Mouse (Mus musculus) thymus, adult 2 months (tissue): ENCODE data around the gene Hsd11b1. TPM values are rescaled to one million over a fixed set of nuclear protein-coding genes. Genes with fewer than 3 reads are reported as not detected.

Source experiments
- DNase-seq: peaks from one replicate; pipeline ENCODE4 v3.0.0; 2021
- H3K27ac ChIP-seq: fragments of 200-500 bp; 2 replicates; pipeline ENCODE4 v1.5.1; 2012; ENCODE audit warnings: low read length, control low read depth; ENCODE audit not compliant: control insufficient read depth, insufficient read depth
- H3K27me3 ChIP-seq: fragments of 200-500 bp; 2 replicates; pipeline ENCODE4 v1.6.1; 2012; ENCODE audit warnings: mild to moderate bottlenecking, low read length, moderate library complexity, mixed read lengths; ENCODE audit not compliant: control insufficient read depth, insufficient read depth
- H3K36me3 ChIP-seq: fragments of 200-500 bp; 2 replicates; pipeline ENCODE4 v1.6.1; 2012; ENCODE audit warnings: mild to moderate bottlenecking, low read length, moderate library complexity; ENCODE audit not compliant: control insufficient read depth, insufficient read depth
- H3K4me1 ChIP-seq: fragments of 200-500 bp; replicated peaks from 2 replicates; pipeline ENCODE4 v1.6.1; 2012; ENCODE audit warnings: low read length; ENCODE audit not compliant: control insufficient read depth, insufficient read depth
- H3K4me3 ChIP-seq: fragments of 200-500 bp; 2 replicates; pipeline ENCODE4 v1.5.1; 2012; ENCODE audit warnings: mild to moderate bottlenecking, low read length, control low read depth, moderate library complexity; ENCODE audit not compliant: control insufficient read depth, insufficient read depth
- CTCF ChIP-seq: fragments of 200-500 bp; IDR thresholded peaks from 2 replicates; pipeline ENCODE4 v1.5.1; 2012; ENCODE audit warnings: mild to moderate bottlenecking, control low read depth, low read length, moderate library complexity, borderline replicate concordance; ENCODE audit not compliant: control insufficient read depth, poor library complexity, insufficient read depth; ENCODE audit errors: extremely low read depth
- POLR2A ChIP-seq: fragments of 200-500 bp; IDR thresholded peaks from 2 replicates; pipeline ENCODE4 v1.6.1; 2012; ENCODE audit warnings: mild to moderate bottlenecking, low read length, control low read depth, moderate library complexity; ENCODE audit not compliant: control insufficient read depth, poor library complexity, insufficient read depth; ENCODE audit errors: extremely low read depth
- WGBS: fragments of 180-500 bp; shearing (Covaris S2); methylation state at CpG from one replicate; pipeline ENCODE4 v1.1.7; 2018; 5-methylcytosine and 5-hydroxymethylcytosine counted together
- polyA plus RNA-seq: library from polyadenylated mRNA; depleted of rRNA; stranded (reverse); fragments of >200 nt; gene quantifications from 2 replicates; pipeline ENCODE4 v1.2.3, GENCODE M21; 2012

Gene Hsd11b1
- polyA plus RNA-seq, 1 experiment: 59.6 TPM

GRCm38 (mm10) chr1:193302093-193302405 lies 38.2 kb upstream of the Hsd11b1 start:
- DNase-seq: no peak
- Histone ChIP-seq H3K27me3 (no peaks in the 10 kb centered on the region), H3K27ac (no peak overlapping the region), H3K4me3 (no peak overlapping the region), H3K4me1 (peaks cover 12% of the 10 kb centered on the region), H3K36me3 (no peaks in the 10 kb centered on the region)
- no peak for TF ChIP-seq POLR2A
- TF ChIP-seq CTCF: no peak
- 85% methylated on average over 8 of the region's 8 CpGs for WGBS

GRCm38 (mm10) chr1:193301216-193302092 lies 37.6 kb upstream of the Hsd11b1 start:
- no peak for DNase-seq
- H3K36me3 ChIP-seq: no peaks in the 10 kb centered on the region
- H3K27me3 ChIP-seq: no peaks in the 10 kb centered on the region
- H3K27ac ChIP-seq: no peak overlapping the region
- 92% methylated on average over 6 of the region's 6 CpGs for WGBS
- H3K4me3 ChIP-seq: no peak overlapping the region
- TF ChIP-seq CTCF (no peak), POLR2A (no peak)
- peaks cover 12% of the 10 kb centered on the region for H3K4me1 ChIP-seq

DNA sequence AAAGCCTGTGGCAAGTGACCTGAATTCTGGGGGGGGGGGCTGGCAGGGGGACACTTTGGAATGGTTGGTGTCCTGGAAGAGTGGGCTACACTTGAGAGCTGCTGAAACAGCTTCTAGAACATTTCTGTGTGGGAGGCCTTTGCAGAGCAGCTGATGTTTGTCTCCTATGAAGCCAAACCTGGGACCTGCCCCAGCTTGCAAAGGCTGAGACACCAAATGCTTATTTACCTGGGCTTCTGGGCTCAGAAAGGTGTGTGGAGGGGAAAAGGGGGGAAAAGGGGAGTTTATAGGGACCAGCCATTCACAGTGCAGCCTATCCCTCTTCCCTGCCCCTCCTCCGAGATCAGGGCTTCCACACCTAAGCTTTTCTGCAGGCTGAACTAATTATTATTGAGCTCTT lies 36.1 kb upstream of the Hsd11b1 start:
- no peak for DNase-seq
- no peaks in the 10 kb centered on the region for H3K27me3 ChIP-seq
- H3K36me3 ChIP-seq: no peaks in the 10 kb centered on the region
- TF ChIP-seq CTCF (no peak), POLR2A (no peak)
- 85% methylated on average over 1 of the region's 1 CpGs for WGBS
- peaks cover 14% of the 10 kb centered on the region for H3K4me1 ChIP-seq
- no peak overlapping the region for H3K4me3 ChIP-seq
- H3K27ac ChIP-seq: no peak overlapping the region

DNA sequence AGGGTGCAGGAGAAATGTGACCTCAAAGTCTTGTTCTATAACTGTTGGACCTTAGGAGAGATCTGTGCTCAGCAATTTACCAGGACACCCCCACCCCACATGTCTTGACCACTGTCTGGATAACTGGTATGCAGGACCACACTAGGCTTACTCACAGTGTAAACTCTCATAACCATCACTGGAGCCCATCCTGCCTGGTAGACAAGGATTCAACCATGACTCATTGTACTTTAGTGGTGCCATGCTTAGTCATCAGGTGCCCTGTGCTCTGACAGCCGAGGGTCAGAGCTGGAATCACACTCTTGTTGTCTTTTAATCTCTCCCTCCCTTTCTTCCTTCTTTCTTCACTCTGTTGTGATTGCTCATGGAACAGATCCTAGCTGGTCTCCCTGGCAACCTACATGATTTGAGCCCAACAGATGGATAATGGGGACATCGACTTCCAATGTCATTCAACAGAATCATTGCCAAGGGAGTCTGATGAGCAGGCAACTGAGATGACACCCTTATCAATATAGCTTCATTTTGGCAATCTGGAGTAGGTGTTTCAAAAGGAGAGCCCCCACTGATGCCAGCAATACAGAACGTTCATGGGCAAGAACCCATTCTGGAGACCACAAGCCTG lies 34.4 kb upstream of the Hsd11b1 start:
- Histone ChIP-seq H3K4me3 (no peak overlapping the region), H3K27ac (no peak overlapping the region), H3K27me3 (no peaks in the 10 kb centered on the region), H3K36me3 (no peaks in the 10 kb centered on the region), H3K4me1 (peaks cover 12% of the 10 kb centered on the region)
- WGBS: 93% methylated on average over 3 of the region's 3 CpGs
- TF ChIP-seq POLR2A: no peak
- no peak for TF ChIP-seq CTCF
- DNase-seq: no peak

DNA sequence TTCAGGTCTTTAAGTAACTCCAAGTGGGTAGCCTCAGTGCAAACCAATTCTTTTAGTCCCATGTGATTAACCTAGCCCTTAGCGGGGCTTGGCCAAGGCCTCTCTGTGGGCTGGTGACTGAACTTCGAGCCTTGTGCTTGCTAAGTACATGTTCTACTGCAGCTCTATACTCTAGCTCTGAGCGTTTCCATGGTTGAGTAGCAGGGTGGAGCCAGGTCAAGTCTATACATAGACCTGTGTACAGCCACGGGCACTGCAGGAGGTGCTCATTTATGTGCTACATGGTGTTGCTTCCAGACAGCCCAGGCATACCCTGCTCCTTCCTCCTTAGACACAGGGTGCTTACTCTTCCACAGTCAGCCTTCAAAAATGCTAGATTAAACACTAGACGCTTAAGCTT lies 32.0 kb upstream of the Hsd11b1 start:
- Histone ChIP-seq H3K4me3 (no peak overlapping the region), H3K4me1 (peaks cover 4% of the 10 kb centered on the region; the same call in 1 of the 2 replicates), H3K36me3 (no peaks in the 10 kb centered on the region), H3K27ac (no peak overlapping the region; the same call in 1 of the 2 replicates), H3K27me3 (no peaks in the 10 kb centered on the region)
- 97% methylated on average over 5 of the region's 5 CpGs for WGBS
- TF ChIP-seq CTCF (no peak), POLR2A (no peak)
- DNase-seq: no peak

DNA sequence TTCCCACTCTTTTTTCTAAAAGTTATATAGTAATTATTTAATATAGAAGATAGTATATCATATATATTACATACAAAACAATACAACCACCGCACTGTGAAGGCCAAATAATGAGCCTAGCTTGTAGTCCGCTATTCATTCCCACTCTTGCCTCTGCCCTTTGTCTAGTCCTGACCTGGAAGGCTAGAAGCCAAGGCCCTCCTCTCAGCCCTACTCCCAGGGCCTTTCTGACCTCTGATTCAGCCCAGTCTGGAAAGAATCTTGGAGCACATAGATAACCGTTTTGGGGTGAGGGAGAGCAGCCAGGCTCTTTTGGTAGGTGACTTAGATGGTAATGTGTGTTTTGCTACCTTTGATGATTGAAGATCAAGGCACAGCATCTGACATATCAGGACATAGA lies 30.1 kb upstream of the Hsd11b1 start:
- Histone ChIP-seq H3K4me3 (no peak overlapping the region), H3K36me3 (no peaks in the 10 kb centered on the region), H3K27me3 (no peaks in the 10 kb centered on the region), H3K4me1 (peaks cover 4% of the 10 kb centered on the region; the same call in 1 of the 2 replicates), H3K27ac (no peak overlapping the region)
- TF ChIP-seq POLR2A: no peak
- TF ChIP-seq CTCF: no peak
- WGBS: 81% methylated on average over 3 of the region's 3 CpGs
- no peak for DNase-seq
